Mouse (Mus musculus): ENCODE data around the gene Gm20604.
A peak's percentile ranks its signal among the peaks of the same experiment; 100 is the strongest.

The Gm20604 gene

DNA sequence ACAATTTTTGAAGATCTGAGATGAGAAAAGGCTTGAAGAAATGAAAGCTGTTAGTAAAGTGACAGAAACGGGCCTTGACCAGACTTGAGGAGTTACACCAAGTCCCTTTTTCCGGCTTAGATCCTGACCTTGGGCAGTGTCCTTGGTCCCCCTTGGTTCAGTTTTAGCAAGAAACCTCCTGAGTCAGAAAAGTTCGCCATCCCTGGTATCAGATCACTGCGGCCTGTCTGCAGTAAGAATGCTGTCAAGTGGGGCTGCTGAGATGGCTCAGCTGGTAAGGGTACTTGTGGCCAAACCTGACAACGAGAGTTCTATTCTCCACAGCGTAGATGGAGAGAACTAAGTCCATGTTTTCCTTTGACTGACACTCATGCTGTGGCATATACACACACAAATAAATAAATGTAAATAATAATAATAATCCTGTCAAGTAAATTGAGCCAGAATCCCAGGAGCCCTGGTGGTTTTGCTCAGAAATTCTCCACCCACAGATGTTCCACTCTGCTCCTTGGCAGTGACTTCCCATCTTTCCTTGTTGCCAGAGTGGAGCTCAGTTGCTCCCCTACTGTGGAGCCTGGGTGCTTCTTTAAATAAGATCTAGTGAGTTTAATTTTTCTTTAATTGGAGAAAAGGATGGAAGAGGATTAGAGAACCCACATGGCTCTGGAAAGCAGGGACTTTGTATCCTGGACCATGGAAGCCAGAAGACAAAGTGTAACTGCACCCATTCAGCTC lies 52.4 kb downstream of the Gm20604 start:
- DNase-seq (ENCODE audit: low spot score) = no peak

DNA sequence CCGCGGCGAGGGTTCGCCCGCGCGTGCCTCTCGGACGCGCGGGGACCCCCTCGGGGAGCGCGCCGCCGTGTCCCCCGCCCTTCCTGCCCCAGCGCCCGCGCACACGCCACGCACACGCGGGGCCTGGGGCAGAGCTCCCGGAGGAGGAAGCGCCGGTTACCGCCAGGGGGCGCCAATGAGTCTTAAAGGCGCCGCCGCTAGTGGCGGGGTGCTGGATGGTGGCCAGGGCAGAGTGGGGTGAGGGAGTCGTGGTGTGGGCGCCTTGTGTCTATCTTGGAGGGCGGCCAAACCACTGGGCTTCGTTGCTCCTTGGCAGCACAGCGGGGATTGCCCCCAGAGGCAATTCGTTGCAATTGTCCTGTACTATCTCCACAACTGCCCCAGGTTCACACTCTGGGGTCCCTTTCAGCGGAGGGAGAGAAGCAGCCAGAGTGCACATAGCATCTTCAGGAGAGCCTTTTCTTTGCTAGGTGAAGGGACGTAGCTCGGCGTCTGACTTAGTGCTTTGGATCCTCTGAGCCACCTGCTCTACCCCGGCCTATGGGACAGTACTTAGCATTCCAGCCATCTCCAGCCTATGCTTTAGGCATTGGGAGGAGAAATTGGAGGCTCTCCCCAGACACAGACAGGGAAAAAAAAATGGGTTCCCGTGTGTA lies 53.1 kb downstream of the Gm20604 start:
- DNase-seq (ENCODE audit: low spot score) = peak; percentile 87

DNA sequence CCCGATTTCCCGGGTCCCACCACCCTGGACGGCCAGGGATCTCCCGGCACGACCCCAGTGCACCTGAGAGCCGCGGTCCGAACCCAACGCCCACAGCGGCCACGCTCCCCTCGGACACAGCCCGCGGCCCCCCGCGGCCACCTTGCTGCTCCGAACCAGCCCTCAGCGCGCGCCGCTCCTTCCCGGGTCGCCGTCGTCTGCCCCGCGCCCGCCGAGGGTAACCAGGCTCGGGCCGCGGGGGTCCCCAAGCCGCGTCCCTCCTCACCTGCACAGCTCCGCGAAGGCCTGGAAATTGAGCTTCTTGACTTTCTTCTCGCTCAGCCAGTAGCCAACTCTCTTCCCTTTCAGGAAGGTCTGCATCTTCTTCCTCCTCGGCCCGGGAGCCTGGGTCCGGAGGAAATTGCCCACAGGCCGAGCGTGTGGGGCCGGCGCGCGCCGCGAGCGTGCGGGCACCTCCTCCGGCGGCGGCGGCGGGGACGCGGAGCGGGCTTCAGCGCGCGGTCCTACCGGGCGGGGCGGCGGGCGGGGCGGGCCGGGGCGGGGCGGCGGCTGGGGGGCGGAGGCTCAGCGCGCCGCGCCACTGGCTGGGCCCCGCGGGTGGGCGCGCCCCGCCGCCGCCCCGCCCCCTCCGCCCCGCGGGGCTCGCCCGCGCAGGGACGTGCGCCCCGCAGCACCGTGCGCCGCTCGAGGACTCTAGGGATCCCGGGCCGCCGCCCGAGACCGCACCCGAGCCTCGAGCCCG lies 53.8 kb downstream of the Gm20604 start, which contains the start of gene Itpk1:
Gene Itpk1, minus strand, starts transcription at position 474 of the 742 bp plus-strand sequence.
- DNase-seq (ENCODE audit: low spot score) = peak; percentile 68

DNA sequence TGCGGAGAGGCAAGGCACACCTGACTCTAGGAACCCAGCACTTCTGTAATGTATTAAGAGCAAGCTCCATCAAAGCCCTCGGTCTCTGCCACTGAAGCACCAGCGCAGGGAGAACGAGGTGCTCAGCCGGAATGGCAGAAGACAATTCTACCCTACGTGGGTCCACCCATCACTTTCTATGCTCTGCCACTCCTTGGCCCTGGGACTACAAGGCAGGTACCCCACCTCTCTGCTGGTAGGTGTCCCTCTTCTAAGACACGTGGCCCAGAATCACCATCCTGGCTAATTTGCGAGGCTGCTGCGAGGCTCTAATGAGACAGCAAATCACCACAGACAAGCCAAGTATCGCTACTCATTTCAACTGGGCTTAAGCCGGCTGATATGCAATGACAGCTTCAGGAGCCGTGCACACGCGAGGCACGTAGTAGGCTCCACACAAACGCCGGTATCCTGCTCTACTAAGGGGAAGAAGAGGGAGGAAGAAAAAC lies 54.5 kb downstream of the Gm20604 start:
- no peak for DNase-seq (ENCODE audit: low spot score)

DNA sequence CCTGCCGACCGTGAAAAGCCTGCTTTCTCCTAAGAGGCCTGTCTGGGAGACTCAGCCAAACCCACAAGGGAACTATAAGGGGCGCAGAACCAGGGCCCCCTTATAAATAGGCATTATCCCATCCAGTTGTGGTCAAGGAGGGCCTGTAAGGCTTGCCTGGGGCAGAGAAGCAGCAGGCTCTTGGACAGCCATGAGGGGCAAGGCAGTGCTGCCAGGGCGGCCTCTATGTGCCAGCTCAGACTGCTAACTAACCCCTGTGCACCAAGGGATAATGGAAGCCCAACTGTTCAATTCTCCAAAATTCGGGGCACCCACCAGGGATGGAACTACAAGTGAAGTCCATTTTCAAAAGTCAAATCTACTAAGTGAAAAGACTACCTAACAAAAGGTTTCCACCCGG lies 55.0 kb downstream of the Gm20604 start:
- no peak for DNase-seq (ENCODE audit: low spot score)

DNA sequence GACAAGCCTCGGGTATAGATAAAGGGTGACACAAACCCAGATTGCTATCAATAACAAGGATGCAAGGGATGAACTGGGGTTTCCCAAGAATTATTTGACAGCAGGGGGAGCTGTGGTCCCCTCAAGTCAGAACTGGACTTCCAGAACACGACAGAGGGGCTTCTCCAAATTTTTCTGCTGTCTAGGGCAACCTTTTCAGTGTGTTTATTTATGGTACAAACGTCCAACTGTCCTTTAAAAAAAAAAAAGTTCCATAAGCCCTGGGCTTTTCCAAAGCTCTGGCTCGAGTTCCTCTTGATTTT lies 55.4 kb downstream of the Gm20604 start:
- DNase-seq (ENCODE audit: low spot score) = no peak

DNA sequence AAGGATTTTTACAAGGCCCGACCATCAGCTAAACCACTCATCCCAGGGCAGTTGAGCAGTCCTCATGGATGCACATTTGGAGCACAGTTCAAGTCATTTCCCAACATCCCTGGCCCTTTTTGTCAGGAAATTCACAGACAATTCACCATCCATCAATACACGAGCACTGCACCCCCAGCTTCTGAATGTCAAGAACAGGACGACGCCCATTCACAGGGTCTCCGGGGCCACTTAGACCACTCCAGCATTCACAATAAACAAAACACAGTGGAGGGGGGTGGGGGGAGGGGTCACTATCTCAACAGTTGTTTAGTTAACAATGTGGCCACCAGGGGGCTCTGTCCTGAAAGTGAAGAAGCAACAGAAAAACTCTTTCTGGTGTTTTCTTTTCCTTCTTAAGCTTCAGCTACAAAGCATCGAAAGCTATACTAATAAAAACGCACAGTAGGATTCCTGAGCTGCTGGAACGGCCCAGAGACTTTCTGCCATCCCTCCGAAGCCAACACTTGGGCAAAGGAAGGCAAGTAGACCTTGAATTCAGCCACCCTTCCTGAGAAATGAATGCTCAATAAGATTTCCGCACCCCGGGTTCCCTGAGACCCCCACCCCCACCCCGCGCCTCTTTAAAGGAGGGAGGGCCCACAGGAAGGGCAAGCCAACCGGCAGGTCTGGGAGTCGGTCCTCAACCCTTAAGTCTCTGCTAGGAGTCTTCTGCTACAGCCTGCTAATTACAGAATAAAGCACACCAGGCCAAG lies 55.9 kb downstream of the Gm20604 start:
- peak; percentile 51 for DNase-seq (ENCODE audit: low spot score)

DNA sequence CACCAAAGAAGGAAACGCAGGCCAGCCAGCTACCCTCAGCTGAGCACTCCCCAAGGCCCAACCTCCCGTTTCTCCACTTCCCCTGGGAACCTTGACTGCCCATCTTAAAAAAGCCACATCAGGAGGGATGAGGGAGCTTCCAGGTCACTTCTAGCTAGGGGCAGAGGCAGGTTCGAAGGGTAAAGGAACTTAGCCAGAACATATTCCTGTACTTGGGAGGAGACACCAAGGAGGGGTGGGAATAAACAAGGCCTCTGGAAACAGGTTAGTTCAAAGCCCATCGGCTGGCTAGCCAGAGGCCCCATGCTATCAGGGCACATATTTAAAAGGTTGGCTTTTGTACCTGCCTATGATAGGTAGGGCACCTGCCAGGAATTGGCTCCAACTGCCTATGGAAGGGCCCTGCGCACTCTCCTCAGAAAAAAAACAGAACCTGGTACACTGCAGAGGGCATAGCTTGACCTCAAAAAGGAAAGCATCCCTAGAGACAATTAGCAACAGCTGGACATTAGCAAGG lies 56.7 kb downstream of the Gm20604 start:
- DNase-seq (ENCODE audit: low spot score) = no peak

DNA sequence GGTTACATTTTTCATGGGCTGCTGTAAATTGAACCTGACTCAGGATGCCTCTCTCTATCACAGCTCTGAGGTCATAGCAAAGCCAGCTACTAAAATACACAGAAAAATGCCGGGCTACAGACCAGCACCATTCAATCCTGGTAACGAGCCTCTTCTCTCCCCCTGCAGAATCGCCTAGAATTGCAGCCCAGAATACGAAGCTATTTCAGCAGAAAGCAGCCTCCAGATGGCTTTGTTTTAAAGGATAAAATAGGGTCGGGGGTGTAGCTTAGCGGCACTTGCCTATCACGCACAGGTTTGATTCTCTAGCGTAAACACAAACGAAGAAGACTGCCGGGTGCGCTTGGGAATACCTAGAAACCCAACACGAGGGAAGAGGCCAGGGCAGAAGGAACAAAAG lies 58.0 kb downstream of the Gm20604 start:
- DNase-seq (ENCODE audit: low spot score) = no peak

DNA sequence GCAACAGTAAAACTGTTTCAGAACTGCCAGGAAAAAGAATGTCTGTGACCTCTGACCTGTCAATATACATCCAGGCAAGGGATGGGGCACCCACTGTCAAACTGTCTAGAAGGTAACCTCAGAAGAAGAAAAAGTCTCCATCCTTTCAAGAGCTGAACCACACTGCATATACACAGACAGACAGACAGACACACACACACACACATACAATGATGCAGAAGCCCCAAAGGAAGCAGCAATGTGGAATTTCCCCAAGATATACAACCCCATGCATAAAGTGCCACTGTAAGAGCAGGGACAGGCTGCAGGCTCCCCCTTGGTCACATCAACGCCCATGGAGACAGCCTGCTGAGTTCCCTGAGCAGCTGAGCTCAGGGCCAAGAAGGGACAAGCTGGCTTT lies 59.3 kb downstream of the Gm20604 start:
- DNase-seq (ENCODE audit: low spot score) = no peak

DNA sequence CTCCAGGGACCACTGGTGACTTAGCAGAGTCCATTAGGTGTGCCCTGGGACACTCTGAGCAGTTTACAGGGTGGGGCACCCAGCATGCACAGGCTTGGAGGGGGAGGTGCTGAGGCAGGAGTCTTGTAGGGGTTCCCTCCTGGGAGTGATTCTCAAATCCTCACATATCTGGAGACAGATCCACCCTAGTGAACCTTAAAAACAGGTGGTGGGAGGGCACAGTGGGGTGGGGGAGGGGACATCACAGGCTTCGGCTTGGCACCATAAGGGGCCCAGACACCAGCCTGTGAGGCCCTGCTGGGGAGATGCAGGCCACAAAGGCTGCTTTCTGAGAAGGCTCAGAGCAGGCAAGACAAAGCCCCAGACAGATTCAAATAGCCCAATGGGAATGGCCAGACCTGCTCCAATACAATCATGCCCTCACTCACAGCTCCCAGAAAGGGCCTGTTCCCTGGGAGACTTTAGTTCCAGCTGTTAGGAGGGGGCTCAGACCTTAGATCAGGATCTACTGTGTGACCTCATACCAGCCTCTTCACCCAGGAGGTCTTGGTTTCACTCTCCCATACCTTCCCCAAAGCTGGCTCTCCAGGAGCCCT lies 60.3 kb downstream of the Gm20604 start:
- no peak for DNase-seq (ENCODE audit: low spot score)

DNA sequence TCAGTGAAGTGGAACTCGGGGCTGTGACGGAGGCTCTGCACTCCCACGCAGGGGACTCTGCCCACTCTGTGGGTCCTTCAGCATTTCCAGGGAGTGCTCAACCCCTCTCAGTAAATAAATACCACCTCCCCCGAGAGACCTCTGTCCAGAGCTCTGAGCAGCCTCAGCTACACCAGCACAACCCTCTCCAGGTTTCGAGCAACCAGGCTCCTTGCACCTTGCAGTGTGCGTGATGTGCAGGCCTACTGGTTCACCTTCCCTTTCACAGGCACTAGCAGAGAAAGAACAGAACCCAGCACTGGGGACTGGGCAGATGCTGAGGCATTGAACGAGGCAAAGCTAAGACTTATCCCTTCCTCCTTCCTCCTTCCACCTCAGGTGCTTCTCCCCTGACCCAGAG lies 61.1 kb downstream of the Gm20604 start:
- DNase-seq (ENCODE audit: low spot score) = no peak

DNA sequence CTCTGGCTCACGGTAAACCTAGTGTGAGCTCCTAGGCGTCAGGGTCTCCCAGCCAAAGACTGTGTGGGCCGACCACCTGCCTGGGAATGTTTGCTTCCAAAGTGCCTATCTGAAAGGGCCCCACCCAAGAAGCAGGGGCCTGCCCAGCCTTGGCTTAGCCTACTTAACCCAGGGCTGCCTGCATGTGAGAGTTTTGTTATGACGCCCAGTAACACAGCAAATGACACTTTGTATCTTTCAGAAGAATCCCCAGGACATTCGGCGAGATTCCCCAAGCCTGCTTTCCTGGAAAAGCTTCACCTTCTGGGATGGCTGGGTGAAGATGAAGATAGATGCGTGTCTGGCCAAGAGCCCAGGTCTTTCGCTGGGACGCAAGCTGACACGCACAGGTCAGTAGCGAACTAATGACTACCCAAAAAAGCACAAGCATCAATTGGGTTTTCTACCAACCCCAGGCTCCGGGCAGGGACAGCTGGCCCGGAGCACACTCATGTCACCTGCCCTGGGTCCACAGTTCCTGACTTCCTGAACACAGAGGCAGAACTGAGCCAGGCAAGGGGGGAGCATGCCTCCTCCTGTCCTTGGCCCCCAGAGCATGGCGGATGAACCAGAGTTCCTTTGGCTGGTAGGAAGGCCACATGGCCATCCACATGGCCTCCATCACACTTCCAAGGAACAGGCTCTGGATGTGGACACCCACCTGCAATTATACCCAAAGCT lies 61.7 kb downstream of the Gm20604 start:
- DNase-seq (ENCODE audit: low spot score) = no peak

DNA sequence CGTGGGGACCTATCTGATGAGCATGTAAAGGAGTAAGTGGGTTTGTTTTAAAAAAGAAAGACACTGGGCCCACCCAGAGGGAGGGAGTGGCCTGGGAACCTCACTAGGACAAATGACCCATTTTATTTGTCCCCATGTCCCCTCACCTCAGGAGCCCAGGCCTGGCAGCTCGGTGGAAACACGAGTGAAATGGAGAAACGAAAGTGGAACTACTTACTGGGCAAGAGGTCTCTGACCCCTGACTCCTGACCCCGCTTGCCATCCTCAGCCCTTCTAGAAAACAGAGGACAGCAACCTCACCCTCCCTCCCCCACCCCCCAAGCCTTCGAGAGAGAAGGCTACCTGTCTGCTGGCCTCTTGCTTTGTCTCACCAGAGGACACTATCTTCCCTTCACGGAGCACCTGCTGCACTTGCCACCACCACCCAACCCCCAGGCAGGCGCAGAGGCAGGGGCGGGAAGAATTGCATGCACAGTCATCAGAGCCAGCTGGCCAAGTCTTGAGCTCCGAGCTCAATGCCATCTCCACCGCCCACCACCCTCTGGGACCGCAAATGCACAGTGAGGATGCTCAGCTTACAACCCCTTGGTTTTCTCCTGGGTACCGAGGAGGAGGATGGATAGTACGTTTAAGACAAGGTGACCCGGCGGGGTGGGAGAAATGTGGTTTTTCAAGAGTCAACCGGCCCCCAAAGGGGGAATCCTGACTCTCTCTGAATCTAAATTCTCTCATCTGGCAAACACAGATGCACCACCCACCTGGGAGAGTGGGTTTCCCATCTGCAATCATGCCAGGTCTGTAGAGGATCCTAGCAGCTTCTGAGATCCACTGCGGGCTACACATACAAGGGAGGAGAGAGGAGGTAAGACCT lies 62.9 kb downstream of the Gm20604 start:
- DNase-seq (ENCODE audit: low spot score) = no peak

DNA sequence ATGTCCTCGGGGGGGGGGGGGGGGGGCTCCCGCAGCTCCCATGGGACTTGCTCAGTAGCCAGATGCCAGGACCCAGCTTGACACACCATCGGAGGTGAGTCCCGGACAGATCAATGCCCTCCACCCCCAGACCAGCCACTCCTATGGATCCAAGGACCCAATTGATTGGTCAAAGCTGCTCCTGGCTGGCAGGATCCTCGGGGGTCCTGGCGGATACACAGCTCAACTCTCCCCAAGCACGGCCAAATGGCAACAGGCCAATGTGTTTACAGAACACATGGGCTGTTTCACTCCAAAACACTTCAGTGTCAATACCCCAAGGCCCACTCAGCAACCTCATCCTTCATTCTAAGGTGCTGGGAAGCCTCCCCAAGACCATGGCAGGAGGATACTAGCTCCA lies 66.7 kb downstream of the Gm20604 start:
- no peak for DNase-seq (ENCODE audit: low spot score)

Data from ovary, postnatal 36 days (tissue).